Mouse (Mus musculus): Measurements from ENCODE around the gene Pttg1ip.

Gene Pttg1ip

GRCm38 (mm10) chr10:77581408-77582284, at the start of gene Pttg1ip:
Gene Pttg1ip, plus strand, starts transcription at chr10:77581720.
- TF ChIP-seq NANOG (IDR thresholded peaks at IDR 0.05; ENCODE audit: borderline replicate concordance, low read length): no peak
- TF ChIP-seq POU5F1 (IDR thresholded peaks at IDR 0.05; ENCODE audit: borderline replicate concordance, low read length): no peak
- no peak for TF ChIP-seq CTCF (conservative IDR thresholded peaks at IDR 0.05; ENCODE audit: low read length)

GRCm38 (mm10) chr10:77532020-77532413, 49.5 kb upstream of the Pttg1ip start:
- peaks cover 3% of the 10 kb centered on the region; the same call in 1 of the 2 replicates for H3K27me3 ChIP-seq (ENCODE audit: insufficient read depth, low read length)
- peaks cover 14% of the 10 kb centered on the region; the same call in 1 of the 2 replicates for H3K4me1 ChIP-seq (replicated peaks; ENCODE audit: low read depth, low read length)
- no peak for TF ChIP-seq POU5F1 (IDR thresholded peaks at IDR 0.05; ENCODE audit: borderline replicate concordance, low read length)
- no peak for TF ChIP-seq NANOG (IDR thresholded peaks at IDR 0.05; ENCODE audit: borderline replicate concordance, low read length)
- TF ChIP-seq CTCF (conservative IDR thresholded peaks at IDR 0.05; ENCODE audit: low read length): no peak
- peaks cover 8% of the 10 kb centered on the region; the same call in 1 of the 2 replicates for H3K9me3 ChIP-seq (ENCODE audit: low read length)
- no peak overlapping the region for H3K4me3 ChIP-seq (replicated peaks; ENCODE audit: low read length)
- no peaks in the 10 kb centered on the region for H3K36me3 ChIP-seq (ENCODE audit: insufficient read depth, low read length)

More at GRCm38 (mm10) chr10:77581408-77582284, at the start of gene Pttg1ip:
- Histone ChIP-seq H3K4me1 (replicated peaks; ENCODE audit: low read depth, low read length) (peaks cover 58% of the 10 kb centered on the region), H3K4me3 (replicated peaks; ENCODE audit: low read length) (peak within 1 kb of the TSS; percentile 94), H3K9me3 (ENCODE audit: low read length) (no peaks in the 10 kb centered on the region), H3K27me3 (ENCODE audit: insufficient read depth, low read length) (no peaks in the 10 kb centered on the region), H3K36me3 (ENCODE audit: insufficient read depth, low read length) (peaks cover 26% of the 10 kb centered on the region)

DNA sequence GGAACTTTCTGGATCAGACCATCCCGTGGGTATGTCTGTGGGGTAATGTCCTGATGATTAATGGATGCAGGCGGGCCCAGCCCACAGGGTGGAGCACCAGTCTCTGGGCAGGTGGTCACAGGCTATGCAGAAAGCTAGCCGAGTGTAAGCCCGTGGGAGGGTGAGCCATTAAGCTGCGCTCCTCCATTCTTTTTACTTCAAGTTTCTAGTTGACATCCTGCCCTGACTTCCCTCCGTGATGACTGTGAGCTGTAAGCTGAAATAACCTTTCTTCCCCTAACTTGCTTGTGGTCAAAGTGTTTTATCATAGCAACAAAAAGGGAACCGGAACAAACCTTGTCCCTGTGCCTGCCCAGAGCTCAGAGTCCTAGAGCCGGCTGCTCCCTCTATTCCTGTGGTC, 44.8 kb upstream of the Pttg1ip start:
- Histone ChIP-seq H3K9me3 (ENCODE audit: low read length) (peaks cover 8% of the 10 kb centered on the region; the same call in 1 of the 2 replicates), H3K27me3 (ENCODE audit: insufficient read depth, low read length) (no peaks in the 10 kb centered on the region), H3K36me3 (ENCODE audit: insufficient read depth, low read length) (no peaks in the 10 kb centered on the region), H3K4me1 (replicated peaks; ENCODE audit: low read depth, low read length) (peaks cover 5% of the 10 kb centered on the region; the same call in 1 of the 2 replicates), H3K4me3 (replicated peaks; ENCODE audit: low read length) (no peak overlapping the region)
- no peak for TF ChIP-seq CTCF (conservative IDR thresholded peaks at IDR 0.05; ENCODE audit: low read length)
- TF ChIP-seq NANOG (IDR thresholded peaks at IDR 0.05; ENCODE audit: borderline replicate concordance, low read length): no peak

GRCm38 (mm10) chr10:77537215-77538209, 44.0 kb upstream of the Pttg1ip start:
- TF ChIP-seq POU5F1 (IDR thresholded peaks at IDR 0.05; ENCODE audit: borderline replicate concordance, low read length) (no peak), NANOG (IDR thresholded peaks at IDR 0.05; ENCODE audit: borderline replicate concordance, low read length) (no peak), CTCF (conservative IDR thresholded peaks at IDR 0.05; ENCODE audit: low read length) (no peak)
- peaks cover 5% of the 10 kb centered on the region; the same call in 1 of the 2 replicates for H3K4me1 ChIP-seq (replicated peaks; ENCODE audit: low read depth, low read length)

DNA sequence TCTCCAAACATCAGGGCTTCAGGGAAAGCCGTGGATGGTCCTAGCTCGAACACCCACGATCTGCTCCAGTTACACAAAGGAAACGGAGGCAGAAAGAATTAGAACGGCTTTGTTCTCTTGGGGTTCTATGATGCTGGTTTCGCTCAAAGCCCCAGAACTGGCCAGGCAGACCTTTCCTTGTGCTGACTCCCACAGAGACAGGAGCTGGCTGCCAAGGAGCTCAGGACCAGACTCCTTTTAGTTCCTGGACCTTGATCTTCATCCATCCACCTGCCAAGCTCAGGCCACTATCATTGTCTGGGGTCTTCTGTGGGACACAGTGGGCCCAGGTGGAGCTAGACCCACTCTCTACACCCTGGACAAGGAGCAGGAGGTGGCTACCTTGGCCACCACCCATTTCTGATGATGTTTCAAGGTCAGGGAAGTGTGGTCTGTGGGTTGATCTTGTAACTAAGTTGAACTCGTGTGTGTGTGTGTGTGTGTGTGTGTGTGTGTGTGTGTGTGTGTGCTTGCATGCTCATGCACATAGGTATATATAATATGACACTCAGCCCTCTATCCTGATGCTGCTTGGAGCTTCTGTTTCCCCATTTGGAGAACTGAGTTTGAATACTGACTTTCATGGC, 42.1 kb upstream of the Pttg1ip start:
- H3K4me1 ChIP-seq (replicated peaks; ENCODE audit: low read depth, low read length): peaks cover 5% of the 10 kb centered on the region; the same call in 1 of the 2 replicates
- H3K27me3 ChIP-seq (ENCODE audit: insufficient read depth, low read length): no peaks in the 10 kb centered on the region
- H3K9me3 ChIP-seq (ENCODE audit: low read length): no peaks in the 10 kb centered on the region
- TF ChIP-seq POU5F1 (IDR thresholded peaks at IDR 0.05; ENCODE audit: borderline replicate concordance, low read length): no peak
- no peak for TF ChIP-seq NANOG (IDR thresholded peaks at IDR 0.05; ENCODE audit: borderline replicate concordance, low read length)
- TF ChIP-seq CTCF (conservative IDR thresholded peaks at IDR 0.05; ENCODE audit: low read length): no peak
- H3K4me3 ChIP-seq (replicated peaks; ENCODE audit: low read length): no peak overlapping the region
- H3K36me3 ChIP-seq (ENCODE audit: insufficient read depth, low read length): no peaks in the 10 kb centered on the region

More at GRCm38 (mm10) chr10:77537215-77538209, 44.0 kb upstream of the Pttg1ip start:
- no peak overlapping the region for H3K4me3 ChIP-seq (replicated peaks; ENCODE audit: low read length)
- H3K36me3 ChIP-seq (ENCODE audit: insufficient read depth, low read length): no peaks in the 10 kb centered on the region
- H3K9me3 ChIP-seq (ENCODE audit: low read length): peaks cover 2% of the 10 kb centered on the region; the same call in 1 of the 2 replicates
- H3K27me3 ChIP-seq (ENCODE audit: insufficient read depth, low read length): no peaks in the 10 kb centered on the region

GRCm38 (mm10) chr10:77540576-77541102, 40.9 kb upstream of the Pttg1ip start:
- H3K4me1 ChIP-seq (replicated peaks; ENCODE audit: low read depth, low read length): peaks cover 5% of the 10 kb centered on the region; the same call in 1 of the 2 replicates
- H3K9me3 ChIP-seq (ENCODE audit: low read length): no peaks in the 10 kb centered on the region
- no peaks in the 10 kb centered on the region for H3K36me3 ChIP-seq (ENCODE audit: insufficient read depth, low read length)
- no peak overlapping the region for H3K4me3 ChIP-seq (replicated peaks; ENCODE audit: low read length)
- TF ChIP-seq POU5F1 (IDR thresholded peaks at IDR 0.05; ENCODE audit: borderline replicate concordance, low read length) (no peak), NANOG (IDR thresholded peaks at IDR 0.05; ENCODE audit: borderline replicate concordance, low read length) (no peak)
- H3K27me3 ChIP-seq (ENCODE audit: insufficient read depth, low read length): no peaks in the 10 kb centered on the region

GRCm38 (mm10) chr10:77541864-77542666, 39.5 kb upstream of the Pttg1ip start:
- no peaks in the 10 kb centered on the region for H3K36me3 ChIP-seq (ENCODE audit: insufficient read depth, low read length)
- H3K4me3 ChIP-seq (replicated peaks; ENCODE audit: low read length): no peak overlapping the region
- no peaks in the 10 kb centered on the region for H3K9me3 ChIP-seq (ENCODE audit: low read length)
- H3K4me1 ChIP-seq (replicated peaks; ENCODE audit: low read depth, low read length): peaks cover 3% of the 10 kb centered on the region; the same call in 1 of the 2 replicates
- TF ChIP-seq NANOG (IDR thresholded peaks at IDR 0.05; ENCODE audit: borderline replicate concordance, low read length): no peak
- no peak for TF ChIP-seq POU5F1 (IDR thresholded peaks at IDR 0.05; ENCODE audit: borderline replicate concordance, low read length)
- TF ChIP-seq CTCF (conservative IDR thresholded peaks at IDR 0.05; ENCODE audit: low read length): no peak
- peaks cover 3% of the 10 kb centered on the region; the same call in 1 of the 2 replicates for H3K27me3 ChIP-seq (ENCODE audit: insufficient read depth, low read length)

Measured in E14TG2a.4 (cell line).